Mouse (Mus musculus) left cerebral cortex, postnatal 25 days (tissue): ENCODE results near the gene Csde1. TPM values are rescaled to one million over a fixed set of nuclear protein-coding genes. Genes with fewer than 3 reads are reported as not detected.
A peak's percentile ranks its signal among the peaks of the same experiment; 100 is the strongest.

Experiments used
- DNase-seq, 2 experiments: peaks; one replicate each; pipeline ENCODE4 v3.0.0; 2022; ENCODE audit warnings: low spot score in 2 of 2, mixed read lengths in 1 of 2
- intact Hi-C: fragments of 180-260 bp; cut with DNase I; formaldehyde crosslinking; loops from one replicate; pipeline ENCODE4 v1.15.1; 2025
- total RNA-seq, 2 experiments: library from RNA; stranded (reverse); gene quantifications; 2 replicates each; pipeline ENCODE4 v1.2.3; 2021

Csde1 gene
- total RNA-seq: 100 to 1,000 TPM; 235 to 238 TPM

GRCm38 (mm10) chr3:103020249-103020942, at the start of gene Csde1:
Gene Csde1 (plus strand): TSS chr3:103020426.
- intact Hi-C loops: no loop called here
- DNase-seq: peak; percentile 99

GRCm38 (mm10) chr3:102970508-102970907, 49.7 kb upstream of the Csde1 start:
- intact Hi-C loops: no loop called here
- DNase-seq: no peak

GRCm38 (mm10) chr3:102976906-102977305, 43.3 kb upstream of the Csde1 start:
- intact Hi-C loops: no loop called here
- DNase-seq: no peak

GRCm38 (mm10) chr3:102979550-102980348, 40.5 kb upstream of the Csde1 start:
- intact Hi-C loops: no loop called here
- peak; percentile 25 to 26 for DNase-seq

- intact Hi-C loops: no loop called here
- no peak for DNase-seq
These were observed 39.9 kb upstream of the Csde1 start for GRCm38 (mm10) chr3:102980349-102980736.

- DNase-seq: no peak
- intact Hi-C loops: loop anchor here (10.0 kb wide), 1 partner anchor 284 kb away; the partner anchor contains the start of gene Trim33
These were observed 29.2 kb upstream of the Csde1 start for GRCm38 (mm10) chr3:102991041-102991440.

GRCm38 (mm10) chr3:102992936-102993335, 27.3 kb upstream of the Csde1 start:
- DNase-seq: peak in 1 of 2 experiments; percentile 67
- intact Hi-C loops: loop anchor here (10.0 kb wide), 1 partner anchor 282 kb away; the partner anchor contains the start of gene Trim33

GRCm38 (mm10) chr3:102995233-102995604, 25.0 kb upstream of the Csde1 start:
- DNase-seq: no peak
- intact Hi-C loops: loop anchor here (10.0 kb wide), 1 partner anchor 280 kb away; the partner anchor contains the start of gene Trim33

- intact Hi-C loops: loop anchor here (10.0 kb wide), 1 partner anchor 279 kb away; the partner anchor contains the start of gene Trim33
- peak; percentile 94 to 96 for DNase-seq
These were observed 24.5 kb upstream of the Csde1 start, which contains the start of gene Sike1 for GRCm38 (mm10) chr3:102995605-102996321. Gene Sike1 (plus strand): TSS chr3:102995708.

- no peak for DNase-seq
- intact Hi-C loops: loop anchor here (10.0 kb wide), 1 partner anchor 278 kb away; the partner anchor contains the start of gene Trim33
These were observed 23.2 kb upstream of the Csde1 start for GRCm38 (mm10) chr3:102997036-102997435.

GRCm38 (mm10) chr3:102997591-102997990, 22.6 kb upstream of the Csde1 start:
- intact Hi-C loops: loop anchor here (10.0 kb wide), 1 partner anchor 277 kb away; the partner anchor contains the start of gene Trim33

GRCm38 (mm10) chr3:103001595-103001994, 18.6 kb upstream of the Csde1 start:
- intact Hi-C loops: no loop called here
- DNase-seq: no peak

More at GRCm38 (mm10) chr3:102997591-102997990, 22.6 kb upstream of the Csde1 start:
- DNase-seq: no peak

- DNase-seq: no peak
- intact Hi-C loops: no loop called here
These were observed 2.9 kb upstream of the Csde1 start for GRCm38 (mm10) chr3:103017350-103017749.

- DNase-seq: no peak
- intact Hi-C loops: no loop called here
These were observed 764 bp upstream of the Csde1 start for GRCm38 (mm10) chr3:103019462-103019861.

- DNase-seq: peak; percentile 89 to 92
- intact Hi-C loops: no loop called here
These were observed 865 bp downstream of the Csde1 start for GRCm38 (mm10) chr3:103020943-103021638.

GRCm38 (mm10) chr3:103026174-103026573, 5.9 kb downstream of the Csde1 start:
- intact Hi-C loops: no loop called here
- no peak for DNase-seq

- no peak for DNase-seq
- intact Hi-C loops: no loop called here
These were observed 20.1 kb downstream of the Csde1 start for GRCm38 (mm10) chr3:103040285-103040684.

- intact Hi-C loops: no loop called here
These were observed 20.7 kb downstream of the Csde1 start for GRCm38 (mm10) chr3:103040861-103041379.

More at GRCm38 (mm10) chr3:103040861-103041379, 20.7 kb downstream of the Csde1 start:
- DNase-seq: no peak
